Mouse (Mus musculus) layer of hippocampus, adult 18-20 months (tissue): Measurements from ENCODE around the gene Lrrc8c. TPM values are rescaled to one million over a fixed set of nuclear protein-coding genes. Genes with fewer than 3 reads are reported as not detected.
A peak's percentile ranks its signal among the peaks of the same experiment; 100 is the strongest.

Experiments
- DNase-seq, 2 experiments: peaks; one replicate each; pipeline ENCODE4 v3.0.0; 2022; ENCODE audit warnings: low spot score in 2 of 2
- total RNA-seq, 2 experiments: library from RNA; stranded (reverse); gene quantifications; 2 replicates each; pipeline ENCODE4 v1.2.3; 2021

Lrrc8c gene
- total RNA-seq, 2 experiments from 2014 or later = 29.8 to 35.1 TPM

- DNase-seq = no peak
Measured at GRCm38 (mm10) chr5:105545126-105545525, 25.9 kb downstream of the Lrrc8c start.

DNA sequence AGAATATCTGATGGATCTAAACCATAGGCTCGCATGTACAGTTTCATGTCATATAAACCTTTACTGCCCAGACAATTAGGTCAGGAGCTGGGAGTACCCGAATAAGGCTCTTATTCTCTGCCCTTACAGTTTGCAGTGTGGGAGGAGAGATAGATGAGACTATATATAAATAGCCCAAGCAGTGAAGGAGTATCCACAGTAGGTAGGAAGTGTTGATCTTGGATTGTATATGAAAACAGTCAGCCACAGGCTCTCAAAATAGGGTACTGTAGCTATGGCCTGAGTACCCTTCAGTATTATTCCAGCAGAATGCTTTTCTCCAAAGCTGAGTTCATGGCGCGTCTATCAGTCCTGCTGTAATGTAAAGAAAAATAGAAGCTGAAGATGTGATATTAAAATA is 27.9 kb downstream of the Lrrc8c start:
- DNase-seq = no peak

GRCm38 (mm10) chr5:105551808-105552207 is 32.6 kb downstream of the Lrrc8c start:
- DNase-seq = no peak

DNA sequence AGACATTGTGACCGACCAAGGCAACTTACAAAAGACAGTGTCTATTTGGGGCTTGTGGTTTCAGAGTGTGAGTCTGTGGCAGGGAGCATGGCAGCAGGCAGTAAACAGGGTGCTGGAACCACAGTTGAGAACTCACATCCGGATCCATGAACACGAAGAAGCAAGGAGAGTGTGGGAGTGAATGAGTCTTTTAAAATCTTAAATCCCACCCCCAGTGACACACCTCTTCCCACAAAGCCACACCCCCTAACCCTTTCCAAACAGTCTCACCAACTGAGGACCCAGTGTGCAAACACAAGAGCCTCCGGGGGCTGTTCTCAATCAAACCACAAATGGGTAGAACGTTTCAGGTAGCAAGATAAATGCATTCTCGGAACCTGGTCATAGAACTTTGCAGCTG is 37.1 kb downstream of the Lrrc8c start:
- no peak for DNase-seq

DNA sequence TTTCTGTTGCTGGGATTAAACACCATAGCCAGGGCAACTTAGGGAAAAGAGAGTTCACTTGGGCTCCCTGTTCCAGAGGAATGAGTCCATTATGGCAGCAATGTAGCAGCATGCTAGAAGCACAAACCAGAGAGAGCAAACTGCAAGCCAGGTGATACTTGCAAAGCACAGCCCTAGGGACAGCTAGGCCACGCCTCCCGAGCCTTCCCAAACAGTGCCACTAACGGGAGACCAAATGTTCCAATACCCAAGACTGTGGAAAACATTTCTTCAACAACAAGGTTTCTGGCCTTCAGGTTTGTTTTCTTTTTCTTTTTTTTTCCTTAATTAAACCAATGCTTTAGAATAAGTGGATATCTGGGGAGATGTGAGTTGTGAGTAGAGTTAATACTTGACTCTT is 38.2 kb downstream of the Lrrc8c start:
- DNase-seq = no peak

GRCm38 (mm10) chr5:105557777-105558240 is 38.6 kb downstream of the Lrrc8c start:
- DNase-seq = peak; percentile 13 to 51

DNA sequence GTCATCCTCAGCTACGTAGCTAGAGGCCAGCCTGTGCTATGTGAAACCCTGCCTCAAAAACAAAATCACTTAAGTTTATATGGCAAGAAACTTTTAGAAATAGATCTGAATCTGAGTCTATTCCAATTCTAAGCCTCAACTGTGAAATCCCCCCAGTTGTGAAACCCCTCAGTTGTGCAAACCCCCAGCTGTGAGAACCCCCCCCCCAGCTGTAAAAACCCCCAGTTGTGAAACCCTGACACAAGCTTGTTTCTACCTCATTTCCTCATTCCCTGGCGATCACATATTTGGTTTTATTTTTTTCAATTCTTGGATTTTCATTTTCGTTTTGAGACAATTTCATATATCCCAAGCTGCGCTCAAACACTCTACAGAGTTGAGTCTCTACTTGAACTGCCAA is 39.3 kb downstream of the Lrrc8c start:
- no peak for DNase-seq

DNA sequence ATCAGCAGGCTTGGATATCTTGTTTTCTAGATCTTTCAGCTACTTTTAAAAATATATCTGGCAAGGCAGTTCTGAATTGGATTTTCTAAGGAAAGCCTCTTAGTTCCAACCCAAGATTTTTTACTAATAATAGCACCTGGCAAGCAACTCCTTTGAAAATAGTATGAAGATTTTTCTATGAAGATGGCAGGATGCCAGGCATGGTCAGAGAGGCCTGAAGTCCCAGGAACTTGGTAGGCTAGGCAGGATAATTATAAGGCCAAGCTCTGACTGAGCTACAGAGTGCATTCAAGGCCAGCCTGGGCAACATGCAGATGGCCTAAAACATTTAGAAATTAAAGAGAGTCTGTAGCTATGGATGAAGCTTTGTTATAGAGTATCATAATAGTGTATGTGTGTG is 42.7 kb downstream of the Lrrc8c start:
- no peak for DNase-seq

DNA sequence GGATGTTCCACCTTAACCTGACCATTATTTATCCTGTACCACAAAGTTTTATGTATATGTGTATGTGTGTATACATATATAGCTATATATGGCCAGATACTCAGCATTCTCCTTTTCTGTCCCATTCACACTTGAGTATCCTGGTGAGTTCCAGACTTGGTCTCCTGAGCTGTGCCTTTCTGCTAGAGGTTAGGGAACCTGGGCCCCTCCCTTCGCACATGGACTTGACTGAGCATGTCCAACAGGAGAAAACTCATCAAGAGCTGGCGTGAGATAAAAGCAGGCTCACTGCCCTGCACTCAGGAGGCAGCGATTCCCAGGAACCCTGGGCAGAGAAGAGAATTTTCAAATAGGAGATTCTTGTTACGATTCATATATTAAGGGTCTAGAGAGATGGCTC is 45.6 kb downstream of the Lrrc8c start:
- DNase-seq = no peak

DNA sequence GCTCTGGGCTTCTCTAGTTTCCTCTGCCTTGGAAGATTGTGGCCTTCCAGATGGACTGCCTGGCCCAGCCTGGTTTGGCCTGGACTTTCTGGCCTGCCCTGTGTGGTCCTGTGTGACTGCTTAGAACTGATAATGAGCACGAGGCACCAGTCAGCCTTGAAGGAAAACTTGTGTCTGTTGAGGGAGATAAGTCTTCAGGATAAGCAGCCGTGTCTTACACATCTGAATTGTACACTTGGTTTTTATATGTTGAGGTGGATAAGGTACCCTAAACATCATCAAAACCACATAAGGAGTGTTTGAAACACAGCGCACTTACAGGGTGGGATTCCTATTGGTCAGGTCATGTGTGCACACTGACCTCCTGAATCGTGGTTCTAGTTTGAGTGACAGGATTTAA is 46.6 kb downstream of the Lrrc8c start:
- DNase-seq = no peak

- no peak for DNase-seq
Measured at GRCm38 (mm10) chr5:105566852-105567412, 47.7 kb downstream of the Lrrc8c start.

DNA sequence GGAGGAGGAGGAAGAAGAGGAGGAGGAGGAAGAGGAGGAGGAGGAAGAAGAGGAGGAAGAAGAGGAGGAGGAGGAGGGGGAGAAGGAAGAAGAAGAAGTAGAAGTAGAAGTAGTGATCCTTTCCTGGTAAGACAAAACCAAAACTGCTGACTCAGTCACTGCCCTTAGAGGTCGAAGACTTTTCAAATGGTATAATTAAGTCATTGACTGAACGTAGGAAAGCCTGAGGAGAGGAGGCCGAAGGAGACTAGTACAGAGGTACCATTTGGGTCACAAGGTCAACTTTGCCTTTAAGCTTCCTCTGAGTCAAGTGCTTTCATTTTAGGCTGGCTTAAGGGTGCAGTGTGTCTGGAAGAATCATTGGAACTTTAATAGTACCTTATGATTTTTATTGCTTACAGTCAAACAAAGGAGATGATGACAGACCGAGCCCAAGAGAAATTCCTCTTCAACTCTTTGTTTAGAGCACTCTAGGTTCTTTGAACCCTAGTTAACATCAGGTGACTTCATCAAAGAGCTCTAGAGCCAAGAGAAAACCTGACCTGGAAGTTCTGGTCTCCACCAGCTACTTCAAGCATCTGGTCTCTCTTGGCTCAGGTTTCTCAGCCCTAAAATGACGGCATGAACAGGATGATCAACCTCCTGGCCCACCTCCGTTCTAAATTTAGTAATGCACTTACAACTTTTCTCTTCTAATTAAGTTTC is 49.0 kb downstream of the Lrrc8c start:
- DNase-seq = no peak

DNA sequence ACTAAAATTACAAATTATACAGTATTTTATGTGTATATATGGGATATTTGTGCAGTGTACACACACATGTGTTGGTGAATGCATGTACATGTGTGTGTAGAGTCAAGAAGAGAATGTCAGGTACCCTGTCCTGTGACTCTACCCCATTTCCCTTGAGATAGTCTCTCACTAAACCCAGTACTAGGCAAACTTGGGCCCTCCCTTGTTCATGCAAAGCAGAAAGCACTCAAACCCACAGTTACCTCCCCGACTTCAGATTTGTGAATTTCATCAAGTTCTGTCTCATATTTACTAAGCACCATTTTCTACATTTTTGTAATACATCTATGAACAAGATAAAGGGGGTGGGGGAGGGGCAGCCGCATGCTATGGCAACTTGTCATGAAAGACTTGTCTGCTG is 50.0 kb downstream of the Lrrc8c start:
- DNase-seq = no peak

- DNase-seq = no peak
Measured at GRCm38 (mm10) chr5:105572160-105572692, 53.0 kb downstream of the Lrrc8c start.

DNA sequence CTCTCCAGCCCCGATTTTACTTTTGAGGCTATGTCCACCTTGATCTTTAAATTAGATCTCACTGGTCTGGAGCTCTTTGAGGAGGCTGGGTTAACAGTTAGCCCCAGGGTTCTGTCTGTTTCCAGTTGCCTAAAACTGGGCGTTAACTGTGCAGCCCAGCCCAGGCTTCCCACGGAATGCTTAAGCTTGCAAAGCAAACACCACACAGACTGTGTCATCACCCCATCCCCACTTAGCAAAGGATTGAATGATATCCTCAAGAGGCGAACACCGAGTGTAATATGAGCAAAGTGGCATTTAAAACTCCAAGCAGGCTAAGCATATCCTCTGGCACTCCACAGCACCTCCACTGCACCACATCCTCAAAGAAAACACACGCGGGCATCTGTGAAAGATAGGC is 53.7 kb downstream of the Lrrc8c start:
- no peak for DNase-seq

DNA sequence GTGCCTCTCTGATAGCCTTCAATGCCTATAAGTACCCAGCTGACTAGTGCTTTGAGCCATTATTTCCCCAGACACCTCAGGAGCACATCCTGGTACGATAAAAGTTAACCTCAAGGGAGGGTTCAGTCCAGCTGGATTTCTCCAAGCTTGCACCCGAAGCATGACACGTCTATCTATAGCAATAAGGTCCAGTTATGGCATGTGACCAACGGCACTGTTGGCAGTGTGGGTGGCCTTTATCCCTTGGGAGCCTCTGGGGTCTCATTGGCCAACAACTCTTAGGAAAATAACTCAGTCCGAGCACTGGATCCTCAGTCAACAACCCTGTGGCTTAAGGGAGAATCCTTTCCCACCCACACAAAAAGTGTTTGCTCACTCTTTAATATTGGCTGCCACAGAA is 55.6 kb downstream of the Lrrc8c start:
- no peak for DNase-seq

GRCm38 (mm10) chr5:105575839-105576238 is 56.7 kb downstream of the Lrrc8c start:
- no peak for DNase-seq

- DNase-seq = no peak
Measured at GRCm38 (mm10) chr5:105580909-105581308, 61.7 kb downstream of the Lrrc8c start.

GRCm38 (mm10) chr5:105585929-105586328 is 66.7 kb downstream of the Lrrc8c start:
- no peak for DNase-seq

DNA sequence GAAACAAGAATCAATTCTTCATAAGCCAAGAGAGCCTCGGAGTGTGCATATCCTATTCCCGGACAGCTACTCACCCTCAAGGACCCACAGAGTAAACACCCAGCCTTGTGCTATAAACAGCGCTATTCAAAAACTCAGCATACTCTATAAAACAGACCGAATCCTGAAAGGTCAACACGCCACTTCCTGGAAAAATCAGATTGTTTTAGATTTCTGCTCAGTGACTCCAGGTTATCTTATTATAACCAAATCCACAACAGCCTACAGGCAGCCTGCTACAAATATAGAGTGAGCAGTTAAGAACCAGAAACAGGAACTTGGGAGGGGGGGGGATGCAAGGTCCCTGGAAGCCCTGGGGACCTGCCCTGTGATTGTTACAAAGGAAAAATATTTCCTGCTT is 67.5 kb downstream of the Lrrc8c start:
- DNase-seq = no peak

DNA sequence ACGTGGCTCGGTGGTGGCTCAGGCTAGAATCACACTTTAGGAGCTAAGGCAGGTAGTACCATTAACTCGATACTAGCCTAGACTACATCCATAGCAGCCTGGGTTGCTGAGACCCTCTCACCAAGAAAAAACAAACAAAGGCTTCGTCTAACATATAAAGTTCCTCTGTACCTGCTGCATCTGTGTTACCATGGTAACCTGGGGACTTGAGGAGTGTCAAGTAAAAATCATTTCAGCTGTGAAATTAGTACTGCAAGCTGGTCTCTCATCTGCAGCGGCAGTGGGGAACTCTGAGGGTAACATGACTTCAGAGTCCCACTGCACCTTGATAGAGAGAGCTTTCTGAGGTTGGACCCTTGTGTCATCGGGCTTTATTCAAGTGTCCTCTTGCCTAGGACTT is 68.3 kb downstream of the Lrrc8c start:
- no peak for DNase-seq

DNA sequence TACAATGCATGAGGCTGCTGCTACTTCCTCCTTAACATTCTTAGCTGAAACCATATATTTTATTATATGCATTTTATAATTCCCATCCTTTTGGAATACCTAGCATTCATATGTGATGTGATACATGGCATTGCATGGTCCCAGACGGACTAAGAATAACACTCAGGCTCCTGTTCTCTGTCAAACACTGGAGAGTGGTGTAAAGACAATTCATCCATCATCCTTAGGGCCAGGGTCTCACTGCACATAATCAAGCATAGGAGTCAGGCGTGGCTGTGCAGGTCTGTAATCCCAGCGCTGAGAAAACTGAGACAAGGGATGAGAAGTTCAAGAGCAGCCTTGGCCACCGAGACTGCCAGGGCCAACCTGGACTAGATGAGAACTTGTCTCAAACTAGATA is 69.5 kb downstream of the Lrrc8c start:
- DNase-seq = no peak

DNA sequence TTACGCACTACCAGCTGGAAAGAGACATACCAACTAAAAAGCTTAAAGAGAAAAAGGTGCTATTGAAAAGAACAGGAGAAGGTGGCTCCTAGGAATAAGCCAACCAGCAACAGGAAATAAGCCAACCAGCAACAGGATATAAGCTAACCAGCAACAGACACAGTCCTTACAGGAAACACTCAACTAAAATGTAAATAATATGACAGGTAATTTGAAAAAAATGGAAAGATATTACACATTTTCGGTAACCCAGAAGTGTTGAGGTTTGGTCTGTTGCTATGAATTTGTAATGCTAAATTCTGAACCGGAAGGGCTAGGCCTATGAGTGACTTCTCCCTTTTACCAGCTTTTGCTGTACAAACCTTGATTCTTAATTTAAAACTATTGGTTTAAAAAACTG is 69.9 kb downstream of the Lrrc8c start:
- no peak for DNase-seq
